Mouse (Mus musculus): Measurements from ENCODE around the gene Utf1. TPM values are rescaled to one million over a fixed set of nuclear protein-coding genes. Genes with fewer than 3 reads are reported as not detected.

Gene Utf1
- not detected for polyA plus RNA-seq (2014; fragmentation: Illumina TruSeq; extraction: RNeasy Lipid Tissue Mini Kit (QIAGEN cat#74804); ENCODE audit: low read depth, low replicate concordance)

GRCm38 (mm10) chr7:139943674-139944281, at the start of gene Utf1:
Gene Utf1, plus strand, starts transcription at chr7:139943789.

GRCm38 (mm10) chr7:139894655-139895557, 48.7 kb upstream of the Utf1 start, which contains the start of gene Kndc1:
Gene Kndc1, plus strand, starts transcription at chr7:139894696.

GRCm38 (mm10) chr7:139978278-139978892, 34.8 kb downstream of the Utf1 start, which contains the start of gene 6430531B16Rik:
Gene 6430531B16Rik, minus strand, starts transcription at chr7:139978755.

GRCm38 (mm10) chr7:139992406-139992805, 48.8 kb downstream of the Utf1 start, which contains the start of gene Adam8:
Gene Adam8, minus strand, starts transcription at chr7:139992562.

Other genes starting within 250 kb of the Utf1 start
- not detected for gene Adgra1, start 109.6 kb upstream of the Utf1 start, polyA plus RNA-seq (2014; fragmentation: Illumina TruSeq; extraction: RNeasy Lipid Tissue Mini Kit (QIAGEN cat#74804); ENCODE audit: low read depth, low replicate concordance)
- 1.8 TPM for gene Kndc1, start 49.1 kb upstream of the Utf1 start, polyA plus RNA-seq (2014; fragmentation: Illumina TruSeq; extraction: RNeasy Lipid Tissue Mini Kit (QIAGEN cat#74804); ENCODE audit: low read depth, low replicate concordance)
- 12.0 TPM for gene 6430531B16Rik, start 35.0 kb downstream of the Utf1 start, polyA plus RNA-seq (2014; fragmentation: Illumina TruSeq; extraction: RNeasy Lipid Tissue Mini Kit (QIAGEN cat#74804); ENCODE audit: low read depth, low replicate concordance)
- gene Adam8, start 48.8 kb downstream of the Utf1 start, polyA plus RNA-seq (2014; fragmentation: Illumina TruSeq; extraction: RNeasy Lipid Tissue Mini Kit (QIAGEN cat#74804); ENCODE audit: low read depth, low replicate concordance), result 0.56 TPM
- 23.5 TPM for gene Zfp511, start 92.6 kb downstream of the Utf1 start, polyA plus RNA-seq (2014; fragmentation: Illumina TruSeq; extraction: RNeasy Lipid Tissue Mini Kit (QIAGEN cat#74804); ENCODE audit: low read depth, low replicate concordance)
- gene Tubgcp2, start 92.9 kb downstream of the Utf1 start, polyA plus RNA-seq (2014; fragmentation: Illumina TruSeq; extraction: RNeasy Lipid Tissue Mini Kit (QIAGEN cat#74804); ENCODE audit: low read depth, low replicate concordance), result 55.8 TPM
- not detected for gene Msx3, start 105.3 kb downstream of the Utf1 start, polyA plus RNA-seq (2014; fragmentation: Illumina TruSeq; extraction: RNeasy Lipid Tissue Mini Kit (QIAGEN cat#74804); ENCODE audit: low read depth, low replicate concordance)
- gene Caly, start 138.8 kb downstream of the Utf1 start, polyA plus RNA-seq (2014; fragmentation: Illumina TruSeq; extraction: RNeasy Lipid Tissue Mini Kit (QIAGEN cat#74804); ENCODE audit: low read depth, low replicate concordance), result not detected
- gene Prap1, start 149.6 kb downstream of the Utf1 start, polyA plus RNA-seq (2014; fragmentation: Illumina TruSeq; extraction: RNeasy Lipid Tissue Mini Kit (QIAGEN cat#74804); ENCODE audit: low read depth, low replicate concordance), result not detected
- 0.53 TPM for gene Fuom, start 158.7 kb downstream of the Utf1 start, polyA plus RNA-seq (2014; fragmentation: Illumina TruSeq; extraction: RNeasy Lipid Tissue Mini Kit (QIAGEN cat#74804); ENCODE audit: low read depth, low replicate concordance)
- gene Paox, start 172.0 kb downstream of the Utf1 start, polyA plus RNA-seq (2014; fragmentation: Illumina TruSeq; extraction: RNeasy Lipid Tissue Mini Kit (QIAGEN cat#74804); ENCODE audit: low read depth, low replicate concordance), result 1.2 TPM
- 14.5 TPM for gene Echs1, start 172.7 kb downstream of the Utf1 start, polyA plus RNA-seq (2014; fragmentation: Illumina TruSeq; extraction: RNeasy Lipid Tissue Mini Kit (QIAGEN cat#74804); ENCODE audit: low read depth, low replicate concordance)
- 3.1 TPM for gene Mtg1, start 193.8 kb downstream of the Utf1 start, polyA plus RNA-seq (2014; fragmentation: Illumina TruSeq; extraction: RNeasy Lipid Tissue Mini Kit (QIAGEN cat#74804); ENCODE audit: low read depth, low replicate concordance)
- 0.15 TPM for gene Sprn, start 211.1 kb downstream of the Utf1 start, polyA plus RNA-seq (2014; fragmentation: Illumina TruSeq; extraction: RNeasy Lipid Tissue Mini Kit (QIAGEN cat#74804); ENCODE audit: low read depth, low replicate concordance)
- gene Olfr522, start 221.0 kb downstream of the Utf1 start, polyA plus RNA-seq (2014; fragmentation: Illumina TruSeq; extraction: RNeasy Lipid Tissue Mini Kit (QIAGEN cat#74804); ENCODE audit: low read depth, low replicate concordance), result not detected
- gene Olfr523, start 229.4 kb downstream of the Utf1 start, polyA plus RNA-seq (2014; fragmentation: Illumina TruSeq; extraction: RNeasy Lipid Tissue Mini Kit (QIAGEN cat#74804); ENCODE audit: low read depth, low replicate concordance), result not detected

Measured in testis, adult 10 weeks (tissue).